10 mouse cellular contexts compared by ENCODE assay signal in the genomic region with DNA sequence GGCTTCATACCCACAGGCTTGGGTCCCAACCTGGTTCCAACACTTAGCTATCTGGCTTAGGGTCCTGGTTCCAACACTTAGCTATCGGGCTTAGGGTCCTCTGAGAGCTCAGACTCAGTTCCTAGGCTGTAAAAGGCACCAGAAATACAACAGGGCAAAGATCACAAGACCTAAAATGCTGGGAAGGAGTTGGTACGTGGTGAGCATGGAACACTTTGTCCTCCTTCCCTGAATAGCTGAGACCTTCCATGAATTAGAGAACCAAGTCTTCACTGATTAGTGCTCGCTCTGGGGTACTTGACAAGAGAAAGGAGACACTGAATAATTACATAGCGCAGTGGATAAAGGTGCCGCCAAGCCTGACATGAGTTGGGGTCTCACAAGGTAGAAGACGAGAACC. TPM values are rescaled to one million over a fixed set of nuclear protein-coding genes. Genes with fewer than 3 reads are reported as not detected.
A peak's percentile ranks its signal among the peaks of the same experiment; 100 is the strongest.
DNase-seq lines count a peak whose midpoint lies in the region; ATAC-seq and TF ChIP-seq lines count a peak whose summit lies in the region.
"Had no signal": no experiment of that assay in that cellular context is flagged by ENCODE, and none has a peak within 500 bp of the region (broad histone marks: within the 10 kb centered on the region; RNA-seq: fewer than 3 reads in every experiment).

No protein-coding gene starts in this region.

- peaks cover 15% of the 10 kb centered on the region for H3K27me3 ChIP-seq in heart, embryonic 15.5 days
- no peaks in the 10 kb centered on the region for H3K27me3 ChIP-seq in MEL (ENCODE audit: control insufficient read depth in 1 of 2, insufficient read depth in 2 of 2, low read length in 2 of 2)
- no peaks in the 10 kb centered on the region for H3K27me3 ChIP-seq in forebrain, postnatal 0 days (ENCODE audit: insufficient read depth, low read length)
- peaks cover 65% of the 10 kb centered on the region for H3K27me3 ChIP-seq in liver, embryonic 13.5 days

- no peak for TF ChIP-seq CTCF in MEL (IDR thresholded peaks at IDR 0.05 in 2 of 3, conservative IDR thresholded peaks at IDR 0.05 in 1 of 3; ENCODE audit: control insufficient read depth in 1 of 3, insufficient read depth in 1 of 3, low read depth in 2 of 3, low read length in 3 of 3, poor library complexity in 1 of 3, severe bottlenecking in 1 of 3)
- TF ChIP-seq CTCF in forebrain, postnatal 0 days (IDR thresholded peaks at IDR 0.05; ENCODE audit: low read depth) = no peak

- peaks cover 36% of the 10 kb centered on the region for H3K4me1 ChIP-seq in heart, embryonic 15.5 days (replicated peaks)
- H3K4me1 ChIP-seq in MEL (ENCODE audit: control insufficient read depth in 1 of 2, insufficient read depth in 2 of 2, low read length in 2 of 2) = peaks cover 6 to 32% of the 10 kb centered on the region in 2 experiments; a peak in 3 of 4 replicates
- H3K4me1 ChIP-seq in forebrain, postnatal 0 days (ENCODE audit: insufficient read depth) = peaks cover 11% of the 10 kb centered on the region; the same call in 1 of the 2 replicates
- peaks cover 47% of the 10 kb centered on the region for H3K4me1 ChIP-seq in liver, embryonic 13.5 days (replicated peaks)

- H3K9me3 ChIP-seq in heart, embryonic 15.5 days (replicated peaks) = no peaks in the 10 kb centered on the region
- H3K9me3 ChIP-seq in MEL (replicated peaks; ENCODE audit: insufficient read depth, low read length) = no peaks in the 10 kb centered on the region
- H3K9me3 ChIP-seq in forebrain, postnatal 0 days (ENCODE audit: low read length) = no peaks in the 10 kb centered on the region
- H3K9me3 ChIP-seq in liver, embryonic 13.5 days (replicated peaks) = no peaks in the 10 kb centered on the region

- H3K79me2 ChIP-seq in MEL (ENCODE audit: control insufficient read depth, insufficient read depth, low read length, poor library complexity) = peaks cover 5% of the 10 kb centered on the region; the same call in 1 of the 2 replicates

- ATAC-seq in heart, embryonic 15.5 days (replicated peaks; ENCODE audit: insufficient number of reproducible peaks, insufficient read depth, low FRiP score, low read depth) = no peak
- no peak for ATAC-seq in forebrain, postnatal 0 days
- no peak for ATAC-seq in liver, embryonic 13.5 days (ENCODE audit: low read depth)

- peak overlapping the region; percentile 97 for H3K4me2 ChIP-seq in heart, embryonic 15.5 days
- peak overlapping the region; percentile 86 for H3K4me2 ChIP-seq in forebrain, postnatal 0 days (ENCODE audit: low read depth)
- H3K4me2 ChIP-seq in liver, embryonic 13.5 days = peak overlapping the region; percentile 73

- H3K27ac ChIP-seq in heart, embryonic 15.5 days = no peak overlapping the region
- H3K27ac ChIP-seq in MEL (ENCODE audit: control insufficient read depth, low read depth, low read length) = peak overlapping the region; percentile 26; the same call in 1 of the 2 replicates
- H3K27ac ChIP-seq in forebrain, postnatal 0 days (ENCODE audit: low read depth, low read length) = peak overlapping the region; percentile 97
- H3K27ac ChIP-seq in liver, embryonic 13.5 days = no peak overlapping the region
- H3K27ac ChIP-seq: liver, embryonic 14.5 days had no signal

- DNase-seq in heart, adult 8-10 months (ENCODE audit: low spot score) = no peak
- no peak for DNase-seq in MEL (ENCODE audit: low read depth, low spot score)
- no peak for DNase-seq in forebrain, postnatal 0 days
- DNase-seq in liver, embryonic 13.5 days = no peak
- no peak for DNase-seq in embryo, embryonic 10 days (ENCODE audit: low spot score)
- no peak for DNase-seq in frontal cortex, postnatal 36 days (ENCODE audit: low spot score in 2 of 2)
- no peak for DNase-seq in right cerebral cortex, postnatal 36 days (ENCODE audit: low spot score in 2 of 2)

- no peaks in the 10 kb centered on the region for H3K36me3 ChIP-seq in heart, embryonic 15.5 days
- H3K36me3 ChIP-seq in MEL (ENCODE audit: control insufficient read depth in 1 of 2, insufficient read depth in 2 of 2, low read length in 2 of 2) = peaks cover 0 to 20% of the 10 kb centered on the region in 2 experiments; a peak in 2 of 4 replicates
- no peaks in the 10 kb centered on the region for H3K36me3 ChIP-seq in forebrain, postnatal 0 days (ENCODE audit: insufficient read depth)
- no peaks in the 10 kb centered on the region for H3K36me3 ChIP-seq in liver, embryonic 13.5 days

- H3K4me3 ChIP-seq in heart, embryonic 15.5 days = peak overlapping the region; percentile 66
- peak overlapping the region; percentile 34 to 58; a peak in 3 of 4 replicates for H3K4me3 ChIP-seq in MEL (ENCODE audit: control insufficient read depth in 1 of 2, insufficient read depth in 1 of 2, low read depth in 2 of 2, low read length in 2 of 2)
- H3K4me3 ChIP-seq in forebrain, postnatal 0 days (ENCODE audit: low read depth, low read length) = peak overlapping the region; percentile 82
- 0 out of 2 replicates have a peak overlapping the region, but pooled peaks have one; percentile 60 for H3K4me3 ChIP-seq in liver, embryonic 13.5 days (replicated peaks)

- no peak for TF ChIP-seq RAD21 in MEL (IDR thresholded peaks at IDR 0.05; ENCODE audit: low read depth, low read length)

- no peak for TF ChIP-seq EP300 in MEL (IDR thresholded peaks at IDR 0.05; ENCODE audit: low read depth in 1 of 2, low read length in 2 of 2)

- no peak for TF ChIP-seq POLR2A in MEL (IDR thresholded peaks at IDR 0.05; ENCODE audit: control insufficient read depth in 1 of 2, insufficient read depth in 1 of 2, low read depth in 1 of 2, low read length in 2 of 2, poor library complexity in 1 of 2)

- 47% methylated on average over 6 of the region's 6 CpGs for WGBS in heart, embryonic 15.5 days
- 22% methylated on average over 6 of the region's 6 CpGs for WGBS in forebrain, postnatal 0 days
- WGBS in liver, embryonic 13.5 days (ENCODE audit: insufficient replicate concordance) = 48% methylated on average over 6 of the region's 6 CpGs

- no peak overlapping the region for H3K9ac ChIP-seq in heart, embryonic 15.5 days
- H3K9ac ChIP-seq in MEL (ENCODE audit: control insufficient read depth, low read depth, low read length, poor library complexity, severe bottlenecking) = peak overlapping the region; percentile 48
- peak overlapping the region; percentile 100 for H3K9ac ChIP-seq in forebrain, postnatal 0 days
- no peak overlapping the region for H3K9ac ChIP-seq in liver, embryonic 13.5 days
- H3K9ac ChIP-seq: liver, embryonic 14.5 days had no signal

TF ChIP-seq in MEL, 35 proteins besides CTCF, POLR2A, EP300 and RAD21 (continues in another document):
- TF ChIP-seq MYC (IDR thresholded peaks at IDR 0.05; ENCODE audit: low read depth, low read length) (no peak), ELF1 (IDR thresholded peaks at IDR 0.05; ENCODE audit: low read depth, low read length) (no peak)

RNA-seq across cellular contexts. Expression of gene Fkbp5, which starts 4.6 kb away (rescaled TPM):
- 16.2 and 33.9 TPM in 2 replicates for polyA plus RNA-seq in heart, embryonic 15.5 days (2015; fragmentation: Nextera tagmentation; extraction: Ambion mirVana)
- total RNA-seq in heart, adult 8-10 months (2022) = 10 to 100 TPM; 31.0 to 46.7 (median 38.3) TPM
- total RNA-seq in MEL (2012; rRNA removed) = 16.5 and 16.6 TPM in 2 replicates
- polyA plus RNA-seq in MEL (2012; ENCODE audit: insufficient read depth in 1 of 2, insufficient read length in 2 of 2, low read depth in 1 of 2, low replicate concordance in 2 of 2, missing spikeins in 1 of 2) = 100 to 1,000 TPM in 1 of 2 experiments, 10 to 100 TPM in 1; 44.3 to 184 TPM
- 26.6 and 37.3 TPM in 2 replicates for total RNA-seq in forebrain, postnatal 0 days (2014; rRNA removed)
- 18.3 and 21.1 TPM in 2 replicates for polyA plus RNA-seq in forebrain, postnatal 0 days (2015; fragmentation: Nextera tagmentation; extraction: Ambion mirVana)
- 10.8 and 12.0 TPM in 2 replicates for polyA plus RNA-seq in liver, embryonic 13.5 days (2015; fragmentation: Nextera tagmentation; extraction: Ambion mirVana)

RNA-seq across cellular contexts. Expression of gene Armc12, which starts 8.7 kb away (rescaled TPM):
- polyA plus RNA-seq in heart, embryonic 15.5 days (2015; fragmentation: Nextera tagmentation; extraction: Ambion mirVana) = not detected in 2 replicates
- not detected for total RNA-seq in heart, adult 8-10 months (2022)
- total RNA-seq in MEL (2012; rRNA removed) = not detected in 2 replicates
- under 1 TPM in 1 of 2 experiments, not detected in 1; 0.15 TPM for polyA plus RNA-seq in MEL (2012; ENCODE audit: insufficient read depth in 1 of 2, insufficient read length in 2 of 2, low read depth in 1 of 2, low replicate concordance in 2 of 2, missing spikeins in 1 of 2)
- total RNA-seq in forebrain, postnatal 0 days (2014; rRNA removed) = 0.15 TPM in 1 of 2 replicates, not detected in the other
- polyA plus RNA-seq in forebrain, postnatal 0 days (2015; fragmentation: Nextera tagmentation; extraction: Ambion mirVana) = not detected in 2 replicates
- polyA plus RNA-seq in liver, embryonic 13.5 days (2015; fragmentation: Nextera tagmentation; extraction: Ambion mirVana) = not detected in 2 replicates
- total RNA-seq: common myeloid progenitor, adult 5-6 weeks had no signal

RNA-seq across cellular contexts. Expression of gene Clpsl2, which starts 27.3 kb away (rescaled TPM):
- not detected in 2 replicates for polyA plus RNA-seq in heart, embryonic 15.5 days (2015; fragmentation: Nextera tagmentation; extraction: Ambion mirVana)
- total RNA-seq in heart, adult 8-10 months (2022) = not detected
- not detected in 2 replicates for total RNA-seq in MEL (2012; rRNA removed)
- not detected for polyA plus RNA-seq in MEL (2012; ENCODE audit: insufficient read depth in 1 of 2, insufficient read length in 2 of 2, low read depth in 1 of 2, low replicate concordance in 2 of 2, missing spikeins in 1 of 2)
- not detected in 2 replicates for total RNA-seq in forebrain, postnatal 0 days (2014; rRNA removed)
- polyA plus RNA-seq in forebrain, postnatal 0 days (2015; fragmentation: Nextera tagmentation; extraction: Ambion mirVana) = not detected in 2 replicates
- not detected in 2 replicates for polyA plus RNA-seq in liver, embryonic 13.5 days (2015; fragmentation: Nextera tagmentation; extraction: Ambion mirVana)
- total RNA-seq: common myeloid progenitor, adult 5-6 weeks had no signal
- polyA plus RNA-seq: liver, embryonic 14.5 days had no signal

RNA-seq across cellular contexts. Expression of gene Clps, which starts 38.6 kb away (rescaled TPM):
- 1.1 and 1.2 TPM in 2 replicates for polyA plus RNA-seq in heart, embryonic 15.5 days (2015; fragmentation: Nextera tagmentation; extraction: Ambion mirVana)
- not detected for total RNA-seq in heart, adult 8-10 months (2022)
- total RNA-seq in MEL (2012; rRNA removed) = not detected in 2 replicates
- not detected for polyA plus RNA-seq in MEL (2012; ENCODE audit: insufficient read depth in 1 of 2, insufficient read length in 2 of 2, low read depth in 1 of 2, low replicate concordance in 2 of 2, missing spikeins in 1 of 2)
- not detected in 2 replicates for total RNA-seq in forebrain, postnatal 0 days (2014; rRNA removed)
- polyA plus RNA-seq in forebrain, postnatal 0 days (2015; fragmentation: Nextera tagmentation; extraction: Ambion mirVana) = not detected in 2 replicates
- polyA plus RNA-seq in liver, embryonic 13.5 days (2015; fragmentation: Nextera tagmentation; extraction: Ambion mirVana) = 3.2 and 3.4 TPM in 2 replicates
- total RNA-seq: common myeloid progenitor, adult 5-6 weeks had no signal

RNA-seq across cellular contexts. Expression of gene Lhfpl5, which starts 53.5 kb away (rescaled TPM):
- 0.15 and 0.42 TPM in 2 replicates for polyA plus RNA-seq in heart, embryonic 15.5 days (2015; fragmentation: Nextera tagmentation; extraction: Ambion mirVana)
- not detected for total RNA-seq in heart, adult 8-10 months (2022)
- total RNA-seq in MEL (2012; rRNA removed) = not detected in 2 replicates
- polyA plus RNA-seq in MEL (2012; ENCODE audit: insufficient read depth in 1 of 2, insufficient read length in 2 of 2, low read depth in 1 of 2, low replicate concordance in 2 of 2, missing spikeins in 1 of 2) = under 1 TPM in 1 of 2 experiments, not detected in 1; 0.19 TPM
- 10.6 and 11.9 TPM in 2 replicates for total RNA-seq in forebrain, postnatal 0 days (2014; rRNA removed)
- polyA plus RNA-seq in forebrain, postnatal 0 days (2015; fragmentation: Nextera tagmentation; extraction: Ambion mirVana) = 11.4 and 13.2 TPM in 2 replicates
- polyA plus RNA-seq in liver, embryonic 13.5 days (2015; fragmentation: Nextera tagmentation; extraction: Ambion mirVana) = 0.17 TPM in 1 of 2 replicates, not detected in the other
- total RNA-seq: common myeloid progenitor, adult 5-6 weeks had no signal
- polyA plus RNA-seq: liver, embryonic 14.5 days had no signal

Comparison
In these comparisons a context has a peak if more than half of its experiments do, and no peak if none do; other contexts are left out.
1. H3K27ac ChIP-seq: peak in MEL (single experiment) and forebrain, postnatal 0 days (single experiment); none in heart, embryonic 15.5 days (single experiment) and liver, embryonic 13.5 days (single experiment).
2. H3K9ac ChIP-seq: peak in MEL (single experiment) and forebrain, postnatal 0 days (single experiment); none in heart, embryonic 15.5 days (single experiment) and liver, embryonic 13.5 days (single experiment).
3. Peak in every context shown above with its lines, with median percentiles within 50 percentile points of each other: H3K4me2 ChIP-seq and H3K4me3 ChIP-seq.